Mouse (Mus musculus) neural tube, embryonic 11.5 days (tissue): ENCODE data around the gene Rfx8. TPM values are rescaled to one million over a fixed set of nuclear protein-coding genes. Genes with fewer than 3 reads are reported as not detected.

Experiments used
- ATAC-seq: fragments of 200-750 bp; cut with Nextera tagmentation; 2 replicates; pipeline ENCODE4 v1.8.0; 2017; ENCODE audit warnings: moderate number of reproducible peaks, mild to moderate bottlenecking, moderate TSS enrichment, moderate library complexity; ENCODE audit not compliant: insufficient read depth, low FRiP score, low TSS enrichment
- DNase-seq: peaks from one replicate; pipeline ENCODE4 v3.0.0-alpha.2; 2015; ENCODE audit warnings: low spot score
- H3K27ac ChIP-seq: fragments of 300-500 bp; sonication (generic); 2 replicates; pipeline ENCODE4 v1.5.1; 2014; ENCODE audit warnings: low read depth, mild to moderate bottlenecking, low read length
- H3K27me3 ChIP-seq: fragments of 300-500 bp; sonication (generic); 2 replicates; pipeline ENCODE4 v1.6.1; 2014; ENCODE audit warnings: mild to moderate bottlenecking, low read length, mixed read lengths; ENCODE audit not compliant: control insufficient read depth, insufficient read depth
- H3K36me3 ChIP-seq: fragments of 300-500 bp; sonication (generic); 2 replicates; pipeline ENCODE4 v1.6.1; 2014; ENCODE audit warnings: mild to moderate bottlenecking, low read length, moderate library complexity, mixed read lengths; ENCODE audit not compliant: control insufficient read depth, insufficient read depth
- H3K4me1 ChIP-seq: fragments of 300-500 bp; sonication (generic); 2 replicates; pipeline ENCODE4 v1.6.1; 2014; ENCODE audit warnings: low read length, mixed read lengths; ENCODE audit not compliant: control insufficient read depth, insufficient read depth
- H3K4me2 ChIP-seq: fragments of 300-500 bp; sonication (generic); 2 replicates; pipeline ENCODE4 v1.6.1; 2014; ENCODE audit warnings: low read depth, mild to moderate bottlenecking, moderate library complexity
- H3K4me3 ChIP-seq: fragments of 300-500 bp; sonication (generic); 2 replicates; pipeline ENCODE4 v1.5.1; 2014; ENCODE audit warnings: low read depth, low read length
- H3K9ac ChIP-seq: fragments of 300-500 bp; sonication (generic); 2 replicates; pipeline ENCODE4 v1.6.1; 2014; ENCODE audit warnings: mild to moderate bottlenecking, low read length
- H3K9me3 ChIP-seq: fragments of 300-500 bp; sonication (generic); 2 replicates; pipeline ENCODE4 v1.6.1; 2016; ENCODE audit warnings: low read length; ENCODE audit not compliant: control insufficient read depth
- WGBS: fragments of 180-500 bp; shearing (Covaris S2); extraction: QIAGEN DNeasy Blood & Tissue Kit; methylation state at CpG from one replicate; pipeline ENCODE4 v1.1.7; 2014; 5-methylcytosine and 5-hydroxymethylcytosine counted together
- polyA plus RNA-seq: library from polyadenylated mRNA; unstranded; fragments of >200 nt; fragmentation: Nextera tagmentation; extraction: Ambion mirVana; gene quantifications from 2 replicates; pipeline ENCODE4 v1.2.1, GENCODE M21; 2014

Gene Rfx8
- polyA plus RNA-seq, 1 experiment from 2014 or later, result 0.15 TPM

GRCm38 (mm10) chr1:39641667-39642066, 79.1 kb downstream of the Rfx8 start:
- H3K4me2 ChIP-seq, result no peak overlapping the region
- no peaks in the 10 kb centered on the region; the same call in 1 of the 2 replicates for H3K4me1 ChIP-seq
- H3K36me3 ChIP-seq, result no peaks in the 10 kb centered on the region
- ATAC-seq, result no peak
- no peak for DNase-seq
- no peak overlapping the region for H3K27ac ChIP-seq
- no peak overlapping the region for H3K9ac ChIP-seq
- H3K27me3 ChIP-seq, result no peaks in the 10 kb centered on the region
- no peaks in the 10 kb centered on the region for H3K9me3 ChIP-seq
- WGBS, result 86% methylated on average over 7 of the region's 7 CpGs
- no peak overlapping the region for H3K4me3 ChIP-seq

GRCm38 (mm10) chr1:39637139-39637538, 83.7 kb downstream of the Rfx8 start:
- Histone ChIP-seq H3K9ac (no peak overlapping the region), H3K4me3 (no peak overlapping the region), H3K27me3 (no peaks in the 10 kb centered on the region), H3K27ac (no peak overlapping the region), H3K4me1 (no peaks in the 10 kb centered on the region), H3K4me2 (no peak overlapping the region), H3K9me3 (no peaks in the 10 kb centered on the region), H3K36me3 (no peaks in the 10 kb centered on the region)
- DNase-seq (no peak), ATAC-seq (no peak)
- WGBS, result 64% methylated on average over 8 of the region's 8 CpGs

- H3K27ac ChIP-seq, result no peak overlapping the region
Observed at GRCm38 (mm10) chr1:39636660-39637059, 84.1 kb downstream of the Rfx8 start.

GRCm38 (mm10) chr1:39636196-39636595, 84.6 kb downstream of the Rfx8 start:
- no peak for DNase-seq
- no peak overlapping the region for H3K4me3 ChIP-seq
- 44% methylated on average over 5 of the region's 5 CpGs for WGBS
- H3K27ac ChIP-seq, result no peak overlapping the region
- no peak overlapping the region for H3K4me2 ChIP-seq
- H3K9ac ChIP-seq, result no peak overlapping the region
- no peaks in the 10 kb centered on the region for H3K9me3 ChIP-seq
- ATAC-seq, result no peak
- H3K36me3 ChIP-seq, result no peaks in the 10 kb centered on the region
- H3K27me3 ChIP-seq, result no peaks in the 10 kb centered on the region
- no peaks in the 10 kb centered on the region for H3K4me1 ChIP-seq

More at GRCm38 (mm10) chr1:39636660-39637059, 84.1 kb downstream of the Rfx8 start:
- Histone ChIP-seq H3K36me3 (no peaks in the 10 kb centered on the region), H3K9ac (no peak overlapping the region; the same call in 1 of the 2 replicates), H3K4me2 (no peak overlapping the region), H3K9me3 (no peaks in the 10 kb centered on the region), H3K27me3 (no peaks in the 10 kb centered on the region), H3K4me3 (no peak overlapping the region), H3K4me1 (no peaks in the 10 kb centered on the region)
- no peak for ATAC-seq
- 8% methylated on average over 5 of the region's 5 CpGs for WGBS
- DNase-seq, result no peak

- H3K4me1 ChIP-seq, result no peaks in the 10 kb centered on the region
- H3K36me3 ChIP-seq, result no peaks in the 10 kb centered on the region
- DNase-seq (no peak), ATAC-seq (no peak)
- 86% methylated on average over 9 of the region's 9 CpGs for WGBS
- no peak overlapping the region for H3K9ac ChIP-seq
- H3K4me3 ChIP-seq, result no peak overlapping the region
- no peak overlapping the region for H3K4me2 ChIP-seq
- no peaks in the 10 kb centered on the region for H3K9me3 ChIP-seq
- H3K27me3 ChIP-seq, result no peaks in the 10 kb centered on the region
- H3K27ac ChIP-seq, result no peak overlapping the region
Observed at GRCm38 (mm10) chr1:39628606-39629005, 92.2 kb downstream of the Rfx8 start.

GRCm38 (mm10) chr1:39625491-39625890, 95.3 kb downstream of the Rfx8 start:
- DNase-seq, result no peak
- no peaks in the 10 kb centered on the region for H3K4me1 ChIP-seq
- no peaks in the 10 kb centered on the region for H3K27me3 ChIP-seq
- H3K4me2 ChIP-seq, result no peak overlapping the region
- H3K27ac ChIP-seq, result no peak overlapping the region
- H3K36me3 ChIP-seq, result no peaks in the 10 kb centered on the region
- 73% methylated on average over 3 of the region's 3 CpGs for WGBS
- H3K9me3 ChIP-seq, result no peaks in the 10 kb centered on the region
- ATAC-seq, result no peak
- H3K4me3 ChIP-seq, result no peak overlapping the region
- no peak overlapping the region for H3K9ac ChIP-seq

- H3K36me3 ChIP-seq, result no peaks in the 10 kb centered on the region
- H3K4me1 ChIP-seq, result no peaks in the 10 kb centered on the region
- no peaks in the 10 kb centered on the region for H3K9me3 ChIP-seq
- 41% methylated on average over 1 of the region's 1 CpGs for WGBS
- H3K27me3 ChIP-seq, result no peaks in the 10 kb centered on the region
- no peak overlapping the region for H3K9ac ChIP-seq
- ATAC-seq (no peak), DNase-seq (no peak)
- H3K4me2 ChIP-seq, result no peak overlapping the region
- H3K4me3 ChIP-seq, result no peak overlapping the region
- no peak overlapping the region for H3K27ac ChIP-seq
Observed at GRCm38 (mm10) chr1:39623729-39624128, 97.1 kb downstream of the Rfx8 start.

- H3K27ac ChIP-seq, result no peak overlapping the region
- no peaks in the 10 kb centered on the region for H3K36me3 ChIP-seq
- ATAC-seq, result no peak
- no peak overlapping the region for H3K9ac ChIP-seq
- WGBS, result 87% methylated on average over 5 of the region's 5 CpGs
- H3K27me3 ChIP-seq, result no peaks in the 10 kb centered on the region
- no peak overlapping the region for H3K4me2 ChIP-seq
- no peak for DNase-seq
- no peaks in the 10 kb centered on the region for H3K4me1 ChIP-seq
- no peak overlapping the region for H3K4me3 ChIP-seq
- H3K9me3 ChIP-seq, result no peaks in the 10 kb centered on the region
Observed at GRCm38 (mm10) chr1:39623106-39623505, 97.7 kb downstream of the Rfx8 start.

GRCm38 (mm10) chr1:39618524-39618923, 102.3 kb downstream of the Rfx8 start:
- Histone ChIP-seq H3K9me3 (no peaks in the 10 kb centered on the region), H3K36me3 (no peaks in the 10 kb centered on the region), H3K27me3 (no peaks in the 10 kb centered on the region), H3K9ac (no peak overlapping the region), H3K4me3 (no peak overlapping the region), H3K4me1 (no peaks in the 10 kb centered on the region), H3K27ac (no peak overlapping the region), H3K4me2 (no peak overlapping the region)
- 36% methylated on average over 8 of the region's 8 CpGs for WGBS
- DNase-seq, result no peak
- no peak for ATAC-seq
